Mouse (Mus musculus): ENCODE results near the gene Scg5. TPM values are rescaled to one million over a fixed set of nuclear protein-coding genes. Genes with fewer than 3 reads are reported as not detected.

The Scg5 gene
- polyA plus RNA-seq, 1 experiment: 0.14 TPM

- H3K27me3 ChIP-seq (ENCODE audit: control insufficient read depth): no peaks in the 10 kb centered on the region
Measured at GRCm38 (mm10) chr2:113841656-113842437, 12.9 kb upstream of the Scg5 start.

GRCm38 (mm10) chr2:113839488-113839887 is 10.6 kb upstream of the Scg5 start:
- Histone ChIP-seq H3K36me3 (ENCODE audit: control insufficient read depth) (peaks cover 98% of the 10 kb centered on the region), H3K4me3 (replicated peaks) (no peak overlapping the region), H3K9me3 (ENCODE audit: control insufficient read depth, low read length) (no peaks in the 10 kb centered on the region), H3K4me1 (ENCODE audit: control insufficient read depth) (peaks cover 6% of the 10 kb centered on the region), H3K27me3 (ENCODE audit: control insufficient read depth) (no peaks in the 10 kb centered on the region)
- no peak for TF ChIP-seq GATA1 (IDR thresholded peaks at IDR 0.05; ENCODE audit: low read length)
- no peak for TF ChIP-seq TAL1 (IDR thresholded peaks at IDR 0.05; ENCODE audit: low read length)

More at GRCm38 (mm10) chr2:113841656-113842437, 12.9 kb upstream of the Scg5 start:
- TF ChIP-seq GATA1 (IDR thresholded peaks at IDR 0.05; ENCODE audit: low read length) (no peak), TAL1 (IDR thresholded peaks at IDR 0.05; ENCODE audit: low read length) (no peak)
- no peaks in the 10 kb centered on the region for H3K9me3 ChIP-seq (ENCODE audit: control insufficient read depth, low read length)
- no peak overlapping the region for H3K4me3 ChIP-seq (replicated peaks)
- H3K36me3 ChIP-seq (ENCODE audit: control insufficient read depth): peaks cover 98% of the 10 kb centered on the region
- H3K4me1 ChIP-seq (ENCODE audit: control insufficient read depth): peaks cover 24% of the 10 kb centered on the region

GRCm38 (mm10) chr2:113835219-113835618 is 6.3 kb upstream of the Scg5 start:
- Histone ChIP-seq H3K9me3 (ENCODE audit: control insufficient read depth, low read length) (no peaks in the 10 kb centered on the region), H3K4me1 (ENCODE audit: control insufficient read depth) (peaks cover 12% of the 10 kb centered on the region), H3K36me3 (ENCODE audit: control insufficient read depth) (peaks cover 96% of the 10 kb centered on the region), H3K27me3 (ENCODE audit: control insufficient read depth) (no peaks in the 10 kb centered on the region), H3K4me3 (replicated peaks) (no peak overlapping the region)
- TF ChIP-seq TAL1 (IDR thresholded peaks at IDR 0.05; ENCODE audit: low read length): no peak
- TF ChIP-seq GATA1 (IDR thresholded peaks at IDR 0.05; ENCODE audit: low read length): no peak

DNA sequence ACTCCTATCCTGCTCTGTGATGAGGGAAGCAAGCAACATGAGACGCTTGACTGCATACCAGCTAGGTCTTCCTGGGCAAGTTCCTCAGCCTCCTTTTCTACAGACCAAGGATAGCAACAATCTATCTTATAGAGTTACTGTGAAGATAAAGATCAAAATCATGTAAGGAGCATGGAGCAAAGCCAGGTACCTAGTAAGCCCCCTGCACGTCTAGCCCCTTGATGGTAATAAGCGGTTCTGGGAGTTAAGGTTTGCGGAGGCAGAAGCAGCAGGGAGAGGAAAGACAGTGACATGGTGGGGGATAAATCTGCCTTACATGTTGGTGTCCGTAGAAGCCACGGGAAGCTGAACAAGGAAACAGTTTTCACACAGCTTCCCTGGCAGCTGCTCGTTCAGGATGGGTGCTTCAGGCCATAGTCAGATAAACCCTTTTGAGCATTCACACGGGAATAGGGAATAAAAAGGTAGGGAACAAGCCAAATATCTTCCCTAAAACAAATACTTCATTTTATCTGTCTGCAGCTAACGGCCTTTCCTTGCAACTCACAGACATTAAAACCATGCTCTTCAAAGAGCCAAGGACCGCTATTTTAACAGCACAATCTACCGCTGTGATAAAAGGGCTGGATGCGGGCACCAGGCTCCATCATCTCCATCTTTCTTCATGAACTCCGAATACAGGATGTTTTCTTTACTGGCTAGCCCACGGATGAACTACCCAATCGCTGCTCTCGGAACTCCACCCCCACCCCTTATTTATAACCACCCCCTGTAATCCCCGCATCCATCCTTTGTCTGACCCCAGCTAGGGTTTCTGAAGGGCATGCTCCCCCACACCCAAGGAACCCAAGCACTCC is 607 bp downstream of the Scg5 start:
- Histone ChIP-seq H3K4me1 (ENCODE audit: control insufficient read depth) (peaks cover 6% of the 10 kb centered on the region), H3K9me3 (ENCODE audit: control insufficient read depth, low read length) (no peaks in the 10 kb centered on the region), H3K27me3 (ENCODE audit: control insufficient read depth) (no peaks in the 10 kb centered on the region), H3K36me3 (ENCODE audit: control insufficient read depth) (peaks cover 78% of the 10 kb centered on the region), H3K4me3 (replicated peaks) (no peak overlapping the region)
- TF ChIP-seq GATA1 (IDR thresholded peaks at IDR 0.05; ENCODE audit: low read length) (no peak), TAL1 (IDR thresholded peaks at IDR 0.05; ENCODE audit: low read length) (no peak)

GRCm38 (mm10) chr2:113823909-113824308 is 5.0 kb downstream of the Scg5 start:
- Histone ChIP-seq H3K4me1 (ENCODE audit: control insufficient read depth) (no peaks in the 10 kb centered on the region), H3K9me3 (ENCODE audit: control insufficient read depth, low read length) (no peaks in the 10 kb centered on the region), H3K27me3 (ENCODE audit: control insufficient read depth) (no peaks in the 10 kb centered on the region), H3K36me3 (ENCODE audit: control insufficient read depth) (peaks cover 50% of the 10 kb centered on the region), H3K4me3 (replicated peaks) (no peak overlapping the region)
- TF ChIP-seq GATA1 (IDR thresholded peaks at IDR 0.05; ENCODE audit: low read length): no peak
- TF ChIP-seq TAL1 (IDR thresholded peaks at IDR 0.05; ENCODE audit: low read length): no peak

DNA sequence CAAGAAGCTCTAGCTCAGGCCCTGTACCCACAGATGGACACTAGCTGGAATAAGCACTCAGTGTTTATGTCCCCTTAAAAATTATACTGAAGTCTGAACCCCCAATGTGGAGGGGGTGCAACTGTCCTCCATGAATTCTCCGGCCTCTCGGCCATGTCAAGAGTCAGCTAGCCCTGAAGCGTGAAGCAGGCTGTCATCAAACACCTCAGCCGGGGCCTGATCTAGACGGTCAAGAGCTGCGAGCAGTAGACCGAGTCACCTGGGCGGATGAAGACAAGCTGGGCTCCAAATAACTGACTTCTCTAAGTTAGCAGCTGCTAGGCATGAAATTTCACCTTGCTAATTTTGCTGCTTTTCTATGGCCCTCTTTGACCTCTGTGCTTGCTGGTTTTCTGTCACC is 6.6 kb downstream of the Scg5 start:
- Histone ChIP-seq H3K9me3 (ENCODE audit: control insufficient read depth, low read length) (no peaks in the 10 kb centered on the region), H3K4me3 (replicated peaks) (no peak overlapping the region), H3K36me3 (ENCODE audit: control insufficient read depth) (peaks cover 39% of the 10 kb centered on the region), H3K27me3 (ENCODE audit: control insufficient read depth) (no peaks in the 10 kb centered on the region), H3K4me1 (ENCODE audit: control insufficient read depth) (no peaks in the 10 kb centered on the region)
- TF ChIP-seq GATA1 (IDR thresholded peaks at IDR 0.05; ENCODE audit: low read length) (no peak), TAL1 (IDR thresholded peaks at IDR 0.05; ENCODE audit: low read length) (no peak)

DNA sequence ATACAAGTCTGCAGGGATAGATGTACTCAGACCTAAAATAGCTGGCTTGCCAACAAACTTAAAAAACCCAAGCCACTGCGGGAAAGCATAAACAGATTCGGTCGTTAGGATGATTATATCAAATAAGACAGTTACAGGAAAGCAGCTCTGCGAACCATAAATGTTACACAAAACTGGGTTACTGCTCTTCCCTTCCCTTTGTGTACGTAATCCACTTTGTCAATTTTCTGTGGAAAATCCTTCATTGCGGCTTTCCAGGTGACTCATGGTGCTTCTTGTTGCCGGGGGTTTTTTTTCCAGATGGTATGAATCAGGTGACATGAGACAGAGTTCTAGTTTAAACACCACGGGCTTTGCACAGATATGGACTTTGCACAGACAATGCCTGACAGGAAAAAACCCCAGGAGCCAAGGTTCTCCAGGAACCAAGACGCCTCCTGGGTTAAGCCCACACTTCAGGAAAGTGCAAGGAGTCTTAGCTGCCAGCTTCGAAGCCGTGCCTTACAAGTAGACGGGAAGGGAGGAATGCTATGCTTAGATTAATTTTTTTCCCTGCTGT is 7.7 kb downstream of the Scg5 start:
- no peaks in the 10 kb centered on the region for H3K27me3 ChIP-seq (ENCODE audit: control insufficient read depth)
- no peak overlapping the region for H3K4me3 ChIP-seq (replicated peaks)
- TF ChIP-seq TAL1 (IDR thresholded peaks at IDR 0.05; ENCODE audit: low read length): no peak
- TF ChIP-seq GATA1 (IDR thresholded peaks at IDR 0.05; ENCODE audit: low read length): no peak
- H3K36me3 ChIP-seq (ENCODE audit: control insufficient read depth): peaks cover 30% of the 10 kb centered on the region
- no peaks in the 10 kb centered on the region for H3K9me3 ChIP-seq (ENCODE audit: control insufficient read depth, low read length)
- H3K4me1 ChIP-seq (ENCODE audit: control insufficient read depth): no peaks in the 10 kb centered on the region

GRCm38 (mm10) chr2:113820117-113820516 is 8.8 kb downstream of the Scg5 start:
- TF ChIP-seq TAL1 (IDR thresholded peaks at IDR 0.05; ENCODE audit: low read length) (no peak), GATA1 (IDR thresholded peaks at IDR 0.05; ENCODE audit: low read length) (no peak)
- Histone ChIP-seq H3K36me3 (ENCODE audit: control insufficient read depth) (peaks cover 20% of the 10 kb centered on the region), H3K27me3 (ENCODE audit: control insufficient read depth) (no peaks in the 10 kb centered on the region), H3K4me3 (replicated peaks) (no peak overlapping the region), H3K9me3 (ENCODE audit: control insufficient read depth, low read length) (no peaks in the 10 kb centered on the region), H3K4me1 (ENCODE audit: control insufficient read depth) (no peaks in the 10 kb centered on the region)
